Mouse (Mus musculus) ES-Bruce4 (cell line): ENCODE measurements around the gene Tenm3.

Experiments used
- CTCF ChIP-seq: IDR thresholded peaks from one replicate; pipeline ENCODE4 v1.8.1; 2011; ENCODE audit warnings: low read depth, low read length
- EP300 ChIP-seq: IDR thresholded peaks from 2 replicates; pipeline ENCODE4 v1.6.1; 2011; ENCODE audit warnings: low read depth, low read length; ENCODE audit not compliant: insufficient read depth
- POLR2A ChIP-seq: IDR thresholded peaks from one replicate; pipeline ENCODE4 v1.8.1; 2011; ENCODE audit warnings: low read length; ENCODE audit not compliant: insufficient read depth

DNA sequence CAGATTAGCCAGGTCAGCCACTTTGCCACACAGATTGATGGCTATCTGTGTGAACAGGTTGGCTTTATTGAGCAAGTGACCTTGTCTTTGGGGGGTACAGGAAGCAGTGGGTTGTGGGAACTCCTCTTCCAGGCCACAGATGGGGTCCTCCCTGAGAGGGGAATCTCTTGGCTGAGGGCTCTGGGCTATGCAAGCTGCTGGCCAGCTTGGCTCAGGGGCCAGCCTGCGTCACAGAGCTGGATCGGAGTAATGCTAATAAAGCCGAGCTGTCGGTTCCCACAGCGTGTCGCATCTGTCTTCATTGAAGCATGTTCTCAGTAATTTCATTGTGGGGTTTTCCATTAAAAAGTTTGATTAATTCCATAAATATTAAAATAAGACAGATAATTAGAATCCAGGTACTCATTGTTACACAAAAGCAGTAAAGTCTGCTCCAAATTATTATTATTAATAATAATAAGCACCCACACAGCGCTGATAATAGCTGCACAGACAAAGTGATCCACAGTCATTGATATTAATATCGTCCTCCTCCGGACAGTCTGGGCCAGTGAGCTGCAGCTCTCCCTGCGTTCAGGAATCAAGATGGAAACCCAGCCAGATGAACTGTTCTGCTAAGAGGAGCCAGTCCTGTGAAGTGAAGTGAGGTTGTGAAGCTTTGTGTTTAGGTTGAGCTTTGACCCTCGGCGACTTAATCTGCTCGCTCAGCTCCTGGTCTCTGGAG, 639.5 kb downstream of the Tenm3 start:
- TF ChIP-seq POLR2A, result no peak
- no peak for TF ChIP-seq CTCF
- TF ChIP-seq EP300, result no peak
